Mouse (Mus musculus) 3T3-L1 (cell line): ENCODE measurements around the gene Uba52.
A peak's percentile ranks its signal among the peaks of the same experiment; 100 is the strongest.
"Not testable (repeated sequence)": the region's sequence is repeated elsewhere in the genome, so short reads cannot be mapped to it uniquely, and the experiment has no call there.

Experiments
- DNase-seq: peaks from one replicate; pipeline ENCODE4 v3.0.0-alpha.2; 2015; ENCODE audit warnings: low read depth, low spot score

The Uba52 gene

GRCm38 (mm10) chr8:70534281-70534680 lies 23.7 kb upstream of the Uba52 start:
- no peak for DNase-seq

DNA sequence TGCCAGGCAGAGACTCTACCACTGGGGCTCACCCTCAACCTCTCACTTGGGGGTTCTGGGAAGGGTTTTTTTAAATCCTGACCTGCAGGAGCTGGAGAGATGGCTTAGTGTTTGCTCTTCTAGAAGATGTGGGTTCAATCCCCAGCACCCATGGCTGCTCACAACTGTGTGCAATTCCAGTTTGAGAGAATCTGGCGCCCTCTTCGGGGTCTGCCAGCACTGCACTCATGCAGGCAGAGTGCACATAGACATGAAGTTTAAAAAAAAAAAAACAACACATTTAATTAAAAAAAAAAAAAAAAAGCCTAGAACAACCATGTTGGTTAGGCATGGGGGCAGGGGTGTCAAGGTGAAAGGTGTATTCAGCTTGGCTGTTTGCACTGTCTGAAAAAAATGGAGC lies 19.7 kb upstream of the Uba52 start:
- peak; percentile 55 for DNase-seq

DNA sequence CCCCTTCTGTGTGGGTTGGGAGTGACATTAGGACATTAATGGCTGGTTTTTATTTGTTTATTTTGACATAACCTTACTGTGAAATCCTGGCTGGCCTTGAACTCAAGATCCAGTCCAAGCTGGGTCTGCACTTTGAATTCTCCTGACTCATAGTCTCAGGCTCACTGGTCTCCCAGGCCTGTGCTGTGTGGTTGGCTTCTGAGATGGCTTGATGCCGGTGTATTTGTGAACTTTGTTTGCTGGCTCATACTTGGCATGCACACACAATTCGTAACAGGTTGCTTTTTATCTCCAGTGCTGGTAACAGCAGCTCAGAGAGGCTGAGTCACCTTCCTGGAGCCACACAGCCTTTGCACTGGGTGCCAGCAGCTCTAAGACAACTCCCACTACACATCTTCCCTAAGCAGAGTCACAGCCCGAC lies 19.1 kb upstream of the Uba52 start:
- peak; percentile 76 for DNase-seq

DNA sequence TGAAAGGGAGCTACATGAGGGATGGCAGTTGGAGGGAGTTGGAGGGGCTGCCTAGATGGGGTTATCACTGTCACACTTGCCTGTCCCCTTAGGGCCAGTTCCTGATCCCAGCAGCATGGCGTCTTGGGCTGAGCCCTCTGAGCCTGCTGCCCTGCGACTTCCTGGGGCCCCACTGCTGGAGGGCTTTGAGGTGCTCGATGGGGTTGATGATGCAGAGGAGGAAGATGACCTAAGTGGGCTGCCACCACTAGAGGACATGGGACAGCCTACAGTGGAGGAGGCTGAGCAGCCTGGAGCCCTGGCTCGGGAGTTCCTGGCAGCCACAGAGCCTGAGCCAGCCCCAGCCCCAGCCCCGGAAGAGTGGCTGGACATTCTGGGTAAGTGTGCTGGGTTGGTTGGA lies 18.7 kb upstream of the Uba52 start:
- no peak for DNase-seq

GRCm38 (mm10) chr8:70528182-70528797 lies 17.7 kb upstream of the Uba52 start:
- DNase-seq, result peak; percentile 41

DNA sequence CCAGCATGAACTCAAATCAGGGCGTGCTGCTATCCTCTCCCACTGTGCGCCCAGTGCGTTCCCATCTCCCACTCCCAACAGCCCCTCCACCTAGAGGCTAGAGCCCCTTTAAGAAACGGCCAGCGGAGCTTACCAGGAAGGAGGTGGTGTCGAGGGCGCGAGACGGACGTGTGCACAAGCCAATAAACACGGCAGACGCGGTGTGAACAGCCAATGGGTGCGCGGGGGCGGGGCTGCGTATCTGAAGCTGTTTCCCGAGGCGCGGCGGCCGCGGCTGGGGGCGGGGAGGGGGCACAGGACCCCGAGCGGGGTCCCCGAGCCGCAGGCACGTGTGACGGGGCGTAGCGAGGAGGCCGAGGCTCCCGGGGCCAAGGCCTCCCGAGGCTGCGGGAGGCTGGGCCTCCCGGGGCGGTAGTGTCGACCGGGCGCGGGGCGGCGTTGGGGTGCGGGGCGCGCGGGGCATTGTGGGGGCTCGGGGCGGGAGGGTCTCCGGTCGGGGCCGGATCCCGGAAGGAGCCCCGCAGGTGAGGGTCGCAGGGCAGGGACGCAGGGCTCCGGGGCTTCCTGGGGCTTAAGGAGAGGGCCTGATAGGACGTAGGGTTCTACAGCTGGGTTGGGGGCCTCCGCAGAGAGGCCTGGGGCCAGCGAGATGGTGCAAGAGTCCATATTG lies 17.0 kb upstream of the Uba52 start, which contains the start of the genes Fkbp8 and Kxd1:
Gene Fkbp8 (plus strand): TSS at position 213 of the 670 bp plus-strand sequence.
Gene Kxd1 (minus strand): TSS at position 445 of the 670 bp plus-strand sequence.
- peak; percentile 94 for DNase-seq

- DNase-seq, result no peak
Observed at GRCm38 (mm10) chr8:70527111-70527511, 16.5 kb upstream of the Uba52 start.

DNA sequence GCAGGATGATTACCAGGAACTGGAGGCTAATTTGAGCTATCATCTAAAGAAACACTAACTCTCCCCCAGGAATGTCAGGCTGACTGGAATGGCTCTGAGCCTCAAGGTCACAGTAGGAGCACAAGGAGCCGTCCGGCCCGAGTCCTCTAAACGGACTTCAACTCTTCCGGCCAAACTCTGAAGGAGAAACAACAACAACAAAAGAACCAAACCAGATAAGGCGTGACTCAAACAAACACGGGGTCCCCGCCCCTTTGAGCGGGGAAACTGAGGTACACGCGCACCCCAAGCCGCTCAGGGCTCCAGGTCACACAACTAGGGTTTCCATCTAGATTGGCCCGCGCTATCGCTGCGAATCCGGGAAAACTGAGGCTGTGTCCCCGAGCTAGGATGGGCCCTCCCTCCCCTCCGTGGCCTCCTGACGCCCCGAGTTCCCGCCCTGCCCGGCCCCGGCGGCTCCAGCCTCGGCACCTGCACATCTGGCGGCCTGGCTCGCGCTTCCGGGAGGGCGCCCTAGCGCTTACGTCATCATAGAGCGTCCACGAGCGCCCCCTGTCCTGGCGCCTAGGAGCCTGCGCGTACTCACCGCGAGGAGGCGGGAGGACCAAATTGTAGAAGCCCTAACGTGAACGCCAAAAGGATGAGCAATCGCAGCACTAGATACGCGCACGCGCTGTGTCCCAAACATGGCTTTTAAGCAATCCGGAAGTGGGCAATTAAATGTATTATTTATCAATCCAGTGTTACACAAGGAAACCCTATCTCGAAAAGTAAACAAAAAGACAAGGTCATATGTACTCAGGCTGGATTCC lies 12.2 kb upstream of the Uba52 start:
- peak; percentile 100 for DNase-seq

- peak; percentile 58 for DNase-seq
Observed at GRCm38 (mm10) chr8:70519606-70520005, 9.0 kb upstream of the Uba52 start.

GRCm38 (mm10) chr8:70519043-70519442 lies 8.4 kb upstream of the Uba52 start:
- DNase-seq, result peak; percentile 66

DNA sequence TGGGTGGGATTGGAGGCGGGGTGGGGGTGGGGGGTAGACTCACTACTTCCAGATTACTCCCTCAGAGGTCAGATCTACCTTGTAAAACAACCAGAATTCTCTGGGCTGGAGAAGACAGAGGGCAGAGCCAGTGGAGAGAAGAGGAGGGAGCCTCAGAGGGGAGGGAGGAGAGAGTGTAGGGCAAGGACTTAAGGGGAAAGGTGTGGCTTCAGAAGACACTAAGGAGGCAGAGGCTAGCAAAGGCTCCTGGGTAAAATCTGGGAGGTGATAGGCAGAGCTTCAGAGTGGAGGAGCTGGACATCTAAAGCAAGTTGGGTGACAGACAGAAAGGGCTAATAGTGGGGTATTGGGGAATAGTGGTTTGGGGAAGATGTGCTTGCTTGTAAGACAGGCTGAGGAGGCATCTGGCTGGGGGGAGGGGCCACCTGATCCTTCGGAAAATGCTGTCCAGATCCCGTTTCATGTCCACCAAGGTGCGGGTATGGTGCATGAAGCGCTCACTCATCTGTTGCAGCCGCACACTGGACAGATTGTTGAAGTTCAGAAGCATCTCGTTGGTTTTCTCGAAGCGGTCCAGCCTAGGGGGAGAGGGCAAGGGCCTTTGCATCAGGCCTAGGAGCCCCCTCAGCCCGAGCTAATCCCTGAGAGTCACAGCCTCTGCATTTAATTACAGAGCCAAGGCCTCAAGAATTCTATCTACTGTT lies 7.5 kb upstream of the Uba52 start:
- DNase-seq, result no peak

DNA sequence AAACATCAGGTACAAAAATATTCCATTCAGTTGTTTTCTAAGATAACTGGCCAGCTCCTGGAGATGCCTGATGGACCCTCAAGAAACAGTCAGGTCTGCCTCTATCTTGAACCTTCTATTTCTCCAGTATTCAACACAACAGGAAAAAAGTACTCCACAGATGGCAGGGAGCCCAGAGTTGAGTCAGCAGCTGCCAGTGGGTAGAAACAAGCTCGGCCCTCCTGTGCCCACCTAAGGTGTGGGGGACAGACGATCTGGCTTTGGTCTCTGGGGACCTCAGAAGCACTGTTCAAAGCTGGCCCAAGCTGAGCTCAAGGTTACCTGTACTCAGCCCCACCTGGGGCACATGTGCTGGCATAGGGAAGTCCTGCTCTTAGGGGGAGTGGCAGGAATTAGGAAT lies 2.8 kb upstream of the Uba52 start:
- peak; percentile 92 for DNase-seq

- DNase-seq, result no peak
Observed at GRCm38 (mm10) chr8:70512253-70512903, 1.8 kb upstream of the Uba52 start.

- no peak for DNase-seq
Observed at GRCm38 (mm10) chr8:70511770-70512169, 1.2 kb upstream of the Uba52 start.

DNA sequence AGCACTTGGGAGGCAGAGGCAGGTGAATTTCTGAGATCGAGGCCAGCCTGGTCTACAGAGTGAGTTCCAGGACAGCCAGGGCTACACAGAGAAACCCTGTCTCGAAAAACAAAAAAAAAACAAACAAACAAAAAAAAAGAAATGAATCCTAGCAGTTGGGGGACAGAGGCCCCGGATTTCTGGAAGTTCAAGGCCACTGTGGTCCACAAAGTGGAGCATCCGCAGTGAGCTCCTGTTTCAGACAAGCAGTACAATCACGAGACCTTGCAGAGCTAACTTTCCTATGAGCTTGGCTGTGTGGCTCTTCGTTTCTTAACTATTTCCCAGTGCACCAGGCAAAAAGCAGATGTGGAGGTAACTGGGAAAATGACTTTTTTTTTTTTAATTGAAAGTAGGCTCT lies 573 bp upstream of the Uba52 start:
- DNase-seq, result not testable (repeated sequence)

DNA sequence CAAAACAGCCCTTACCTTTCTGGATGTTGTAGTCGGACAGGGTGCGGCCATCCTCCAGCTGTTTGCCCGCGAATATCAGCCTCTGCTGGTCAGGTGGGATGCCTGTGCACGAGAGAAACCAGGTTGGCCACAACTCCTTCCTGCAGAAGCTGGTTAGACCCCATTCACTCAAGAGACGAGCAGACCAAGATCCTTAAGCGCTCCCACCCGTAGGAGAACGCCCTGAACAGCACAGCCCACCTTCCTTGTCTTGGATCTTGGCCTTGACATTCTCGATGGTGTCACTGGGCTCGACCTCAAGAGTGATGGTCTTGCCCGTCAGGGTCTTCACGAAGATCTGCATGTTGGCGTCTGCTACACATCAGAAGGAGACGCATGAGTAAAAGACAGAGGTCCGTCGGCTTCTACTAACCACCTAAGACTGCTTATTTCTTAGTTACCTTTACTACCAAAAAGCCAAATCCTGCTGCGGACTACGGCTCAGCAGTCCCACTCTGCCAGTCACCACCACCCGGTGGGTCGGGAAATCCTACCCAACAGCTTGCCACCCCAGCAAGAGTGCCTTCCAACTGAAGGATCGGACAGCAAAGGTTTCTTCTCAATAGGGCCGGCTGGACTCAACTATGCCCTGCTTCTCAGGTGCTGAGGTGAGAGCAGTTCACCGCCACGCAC lies 1.2 kb downstream of the Uba52 start:
- no peak for DNase-seq

- DNase-seq, result no peak
Observed at GRCm38 (mm10) chr8:70507027-70507393, 3.6 kb downstream of the Uba52 start.

GRCm38 (mm10) chr8:70506328-70507026 lies 4.1 kb downstream of the Uba52 start, which contains the start of gene Rex1bd:
Rex1bd (minus strand) TSS chr8:70506752.
- peak; percentile 98 for DNase-seq

- DNase-seq, result no peak
Observed at GRCm38 (mm10) chr8:70505698-70506327, 4.8 kb downstream of the Uba52 start.

DNA sequence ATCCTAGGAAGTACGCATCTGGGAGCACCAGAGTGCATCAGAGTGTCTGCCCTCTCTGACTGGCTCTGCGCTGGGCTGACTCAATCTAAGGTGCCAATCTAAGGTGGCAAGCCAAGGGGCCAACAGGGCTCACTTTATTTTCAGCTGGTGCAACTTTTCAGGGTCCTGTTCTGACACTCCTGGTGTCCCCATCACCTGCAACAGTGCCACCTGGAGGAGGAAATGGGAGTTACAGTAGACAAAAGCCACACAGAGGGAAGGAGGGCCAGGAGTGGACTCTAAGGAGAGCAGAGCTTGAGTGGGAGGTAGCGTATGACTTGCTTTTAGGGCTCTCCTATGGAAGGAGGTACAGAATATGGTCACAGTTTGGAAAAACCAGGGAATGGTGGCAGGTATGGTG lies 5.8 kb downstream of the Uba52 start:
- peak; percentile 96 for DNase-seq
